Mouse (Mus musculus) B cell, adult 2 months (primary cell): ENCODE measurements around the gene Ikzf1.

ENCODE experiments used
- DNase-seq, 2 experiments: peaks; one replicate each; pipeline ENCODE4 v3.0.0; 2022

The Ikzf1 gene

DNA sequence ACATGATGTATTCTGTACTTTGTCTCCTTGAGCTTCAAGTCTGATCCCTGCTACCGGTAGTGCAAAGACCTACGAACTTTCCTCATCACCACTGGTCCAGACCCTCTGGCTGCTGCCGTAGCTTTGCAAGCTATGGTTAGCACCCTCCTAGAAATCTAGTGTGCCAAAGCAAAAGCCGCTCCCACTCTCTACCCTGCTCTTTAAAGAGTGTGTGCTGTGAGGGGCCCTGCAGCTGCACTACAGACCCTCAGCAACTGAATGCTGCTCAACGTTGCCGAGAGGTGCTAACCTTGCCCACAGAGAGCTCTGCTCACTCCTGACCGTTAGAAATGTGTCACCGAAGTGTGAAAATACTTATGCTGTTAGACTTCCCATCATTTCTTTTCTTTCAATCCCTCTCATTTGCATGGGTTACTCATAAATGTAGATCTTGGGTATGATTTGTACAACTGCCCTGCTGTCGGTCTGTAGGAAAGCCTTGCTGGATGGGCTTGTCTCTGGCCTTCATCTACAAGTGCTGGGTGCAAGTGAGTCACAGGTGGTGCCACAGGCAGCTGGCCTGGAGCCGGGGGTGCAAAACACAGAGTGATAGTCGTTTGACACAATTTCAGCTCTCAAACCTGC lies 40.6 kb downstream of the Ikzf1 start:
- no peak for DNase-seq

DNA sequence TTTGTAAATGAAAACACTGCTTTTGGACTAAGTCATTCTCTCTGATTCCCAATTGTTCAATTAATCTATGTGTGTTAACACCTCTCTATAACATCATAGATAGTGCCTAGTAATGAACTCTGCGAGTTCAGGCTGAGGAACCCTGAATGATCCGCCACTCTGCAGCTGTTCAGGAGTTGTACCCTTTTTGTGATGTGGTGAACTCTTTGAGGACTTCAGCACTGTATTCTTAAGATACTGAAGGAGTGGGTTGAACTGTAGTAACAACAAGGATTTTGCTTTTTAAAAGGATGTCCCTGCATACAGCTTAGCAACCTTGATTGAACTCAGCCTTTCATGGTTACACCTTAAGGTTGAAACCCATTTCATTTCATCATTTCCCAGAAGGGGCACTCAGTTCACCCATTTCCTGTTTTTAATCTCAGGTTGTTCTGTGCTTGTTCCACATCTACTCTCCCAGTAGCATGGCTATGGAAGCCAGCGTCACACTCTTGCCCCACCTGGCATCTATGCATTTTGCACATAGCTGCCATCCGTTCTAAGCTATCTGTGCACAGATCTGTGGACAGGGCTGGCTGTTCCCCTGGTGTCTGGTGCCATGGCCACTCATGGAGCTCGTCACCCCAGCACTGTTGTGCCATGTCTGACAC lies 41.2 kb downstream of the Ikzf1 start:
- DNase-seq: peak; percentile 26 to 32

- DNase-seq: peak in 1 of 2 experiments; percentile 26
These were observed 42.0 kb downstream of the Ikzf1 start for GRCm38 (mm10) chr11:11726807-11727276.

- no peak for DNase-seq
These were observed 43.2 kb downstream of the Ikzf1 start for GRCm38 (mm10) chr11:11727936-11728556.

- no peak for DNase-seq
These were observed 44.4 kb downstream of the Ikzf1 start for GRCm38 (mm10) chr11:11729216-11729615.

GRCm38 (mm10) chr11:11730062-11730461 lies 45.3 kb downstream of the Ikzf1 start:
- DNase-seq: no peak

- no peak for DNase-seq
These were observed 46.9 kb downstream of the Ikzf1 start for GRCm38 (mm10) chr11:11731727-11732126.

DNA sequence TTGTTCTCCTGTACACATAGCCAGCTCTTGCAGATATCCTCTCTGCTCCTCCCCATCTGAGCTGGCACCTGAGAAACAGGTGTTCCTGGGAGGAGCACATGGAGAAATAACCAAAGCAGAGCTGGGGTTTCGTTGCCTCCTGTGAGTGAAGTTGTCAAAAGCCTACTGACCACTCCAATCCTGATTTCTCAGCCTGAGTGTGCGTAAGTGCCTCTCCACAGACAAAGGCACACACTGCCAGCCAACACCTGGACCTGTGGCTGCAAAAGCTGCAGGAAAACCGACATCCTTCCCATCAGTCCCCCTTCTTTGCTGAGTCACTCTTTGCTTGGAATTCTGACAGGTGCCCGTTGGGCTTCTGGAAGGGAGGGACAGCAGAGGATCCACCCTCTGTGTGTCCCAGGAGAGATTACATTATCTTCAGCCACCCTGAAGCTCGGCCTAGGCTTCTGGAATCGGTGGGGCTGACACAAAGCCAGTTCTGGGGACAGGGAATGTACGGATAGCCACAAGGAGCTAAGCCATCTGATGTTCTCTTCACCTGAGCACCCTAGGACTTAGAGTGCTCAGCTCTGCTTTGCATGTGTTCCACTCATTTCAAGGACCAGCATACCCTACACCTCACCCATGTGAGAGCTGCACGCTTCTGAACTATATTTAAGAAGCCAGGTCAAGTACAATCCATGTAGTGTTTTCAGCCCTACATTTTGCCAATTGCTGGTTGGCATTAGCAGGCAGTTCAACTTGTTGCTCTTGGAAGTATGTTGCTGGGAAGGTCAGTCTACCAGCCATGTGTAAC lies 48.4 kb downstream of the Ikzf1 start:
- no peak for DNase-seq

- DNase-seq: no peak
These were observed 50.4 kb downstream of the Ikzf1 start for GRCm38 (mm10) chr11:11735155-11735554.

DNA sequence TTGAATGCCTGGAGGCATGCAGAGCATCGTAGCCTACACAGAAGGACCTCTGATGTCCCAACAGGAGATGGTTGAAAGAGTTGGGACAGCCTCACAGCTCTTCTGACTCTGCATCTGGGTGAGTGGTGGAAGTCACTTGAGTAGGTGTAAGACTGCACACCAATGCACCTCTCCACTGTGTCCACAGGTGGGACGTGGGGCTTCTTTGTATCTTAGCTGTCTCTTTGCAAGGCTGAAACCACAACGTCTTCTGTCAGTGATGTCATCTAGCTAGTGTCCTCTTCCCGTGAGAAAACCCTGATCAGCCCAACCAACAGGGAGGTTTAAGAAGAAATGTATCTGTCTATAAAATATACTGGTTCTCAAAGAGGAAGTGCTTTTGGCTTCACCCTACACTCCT lies 52.1 kb downstream of the Ikzf1 start:
- DNase-seq: peak; percentile 32 to 39

DNA sequence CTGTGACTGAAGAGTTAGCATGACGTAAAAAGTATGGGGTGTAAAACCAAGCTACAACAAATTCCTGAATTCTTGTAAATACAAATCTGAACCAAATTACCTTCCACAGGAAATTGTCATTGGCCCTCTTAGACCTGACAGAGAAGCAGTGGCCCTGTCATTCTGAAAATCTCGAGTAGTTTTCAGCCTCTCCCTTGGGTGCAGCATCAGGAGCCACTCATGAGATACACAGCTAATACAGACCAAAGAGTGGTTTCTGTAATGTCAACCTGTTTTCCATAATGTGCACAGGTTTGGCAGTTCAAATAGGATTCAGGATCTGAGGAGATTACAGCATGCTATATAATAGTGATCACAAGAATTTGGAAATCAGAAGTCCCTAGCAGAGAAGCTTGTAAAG lies 52.8 kb downstream of the Ikzf1 start:
- DNase-seq: no peak

GRCm38 (mm10) chr11:11739054-11739453 lies 54.3 kb downstream of the Ikzf1 start:
- DNase-seq: no peak

- no peak for DNase-seq
These were observed 55.8 kb downstream of the Ikzf1 start for GRCm38 (mm10) chr11:11740603-11741002.

GRCm38 (mm10) chr11:11741574-11741973 lies 56.8 kb downstream of the Ikzf1 start:
- no peak for DNase-seq

GRCm38 (mm10) chr11:11742626-11743025 lies 57.8 kb downstream of the Ikzf1 start:
- DNase-seq: peak; percentile 86

DNA sequence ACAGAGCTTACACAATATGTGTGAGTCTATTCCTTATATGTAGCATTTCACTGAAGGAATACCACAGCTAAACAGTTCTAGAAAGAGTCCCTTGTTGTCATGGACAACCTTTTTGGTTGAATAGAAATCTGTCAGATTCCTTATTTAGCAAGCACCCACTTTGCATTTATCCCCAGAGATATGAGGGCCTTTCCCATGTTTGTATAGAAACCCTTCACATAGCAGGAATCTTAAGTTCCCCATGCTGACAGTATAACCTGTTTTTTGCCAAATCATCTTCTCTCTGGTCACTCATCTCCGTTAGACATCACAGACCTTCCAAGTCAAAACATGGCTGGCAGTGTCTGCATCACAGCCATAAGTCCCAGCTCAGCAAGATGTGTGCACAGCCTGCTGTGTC lies 59.4 kb downstream of the Ikzf1 start:
- DNase-seq: no peak

DNA sequence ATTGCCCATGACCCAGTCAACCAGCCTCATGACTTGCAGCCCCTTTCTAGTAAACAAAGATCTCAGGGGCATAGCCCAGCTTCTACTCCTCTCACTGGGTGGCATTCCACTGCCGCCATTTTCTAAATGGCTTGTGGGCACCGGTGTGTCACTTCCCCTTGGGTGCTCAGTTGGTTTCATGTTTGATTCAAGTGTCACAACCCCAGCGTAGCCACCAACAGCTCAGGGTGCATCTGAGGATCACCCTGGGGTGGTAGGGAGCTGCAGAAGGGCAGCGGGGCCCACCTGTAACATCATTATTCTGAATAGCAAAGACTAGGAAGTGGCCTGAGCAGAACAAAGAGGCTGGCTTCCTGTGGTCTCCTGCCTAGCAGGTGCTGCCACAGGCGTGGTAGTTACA lies 66.3 kb downstream of the Ikzf1 start:
- peak; percentile 60 to 63 for DNase-seq

GRCm38 (mm10) chr11:11752859-11753258 lies 68.1 kb downstream of the Ikzf1 start:
- DNase-seq: no peak

DNA sequence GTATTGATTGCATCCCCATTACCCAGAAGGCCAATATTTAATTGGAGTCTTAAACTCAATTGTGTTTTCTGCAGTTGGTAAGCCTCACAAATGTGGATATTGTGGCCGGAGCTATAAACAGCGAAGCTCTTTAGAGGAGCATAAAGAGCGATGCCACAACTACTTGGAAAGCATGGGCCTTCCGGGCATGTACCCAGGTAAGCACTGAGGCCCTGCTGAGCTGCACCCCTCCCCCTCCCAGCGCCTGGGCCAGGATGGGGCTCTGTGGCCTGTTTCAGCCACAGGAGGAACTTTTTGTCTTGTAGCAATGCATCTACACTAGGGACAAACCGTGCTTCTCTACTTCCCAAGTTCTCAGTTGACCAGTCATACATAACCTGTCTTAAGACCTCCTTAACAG lies 73.3 kb downstream of the Ikzf1 start:
- DNase-seq: no peak

GRCm38 (mm10) chr11:11758883-11759282 lies 74.1 kb downstream of the Ikzf1 start:
- peak; percentile 29 to 33 for DNase-seq

DNA sequence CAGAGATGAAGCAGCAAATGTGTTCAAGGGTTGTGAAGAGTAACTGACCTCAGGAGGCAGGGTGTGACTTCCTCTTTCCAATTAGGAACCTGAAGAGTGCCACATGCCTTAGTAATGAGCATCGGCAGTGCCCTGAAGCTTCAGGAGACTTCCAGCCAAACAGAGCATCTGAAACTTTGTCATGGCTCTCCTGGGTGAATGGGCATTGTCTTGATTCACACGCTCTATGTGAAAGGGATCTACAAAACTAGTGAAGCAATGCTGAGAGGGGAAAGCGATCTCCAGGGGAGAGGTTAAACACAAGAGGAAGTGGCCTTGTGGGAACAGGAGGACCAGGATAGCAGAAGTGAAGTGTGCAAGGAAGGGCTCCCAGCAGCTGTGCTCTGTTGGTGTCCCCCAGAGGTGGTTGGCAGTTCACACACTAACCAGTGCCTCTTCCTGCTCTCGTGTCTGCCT lies 78.4 kb downstream of the Ikzf1 start:
- peak; percentile 54 to 60 for DNase-seq

DNA sequence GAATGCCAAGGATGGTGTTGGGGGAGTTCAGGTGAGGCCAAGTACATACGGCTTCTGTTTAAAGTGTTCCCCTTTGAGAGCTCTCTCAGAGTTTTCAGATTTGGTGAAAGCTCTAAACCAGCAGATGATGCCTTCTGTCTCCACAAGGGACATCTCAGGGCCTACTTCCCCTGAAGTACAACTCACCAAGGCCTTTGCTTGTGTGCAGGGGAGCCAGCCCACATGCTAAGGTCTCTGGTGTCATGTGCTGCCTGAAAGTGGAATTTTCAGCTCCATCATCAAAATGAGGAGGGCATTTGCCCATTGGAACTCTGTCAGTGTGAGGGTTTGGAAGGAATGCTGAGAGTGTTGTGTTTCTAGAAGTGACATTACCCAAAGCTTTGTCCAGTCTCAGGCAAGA lies 80.6 kb downstream of the Ikzf1 start:
- peak; percentile 45 to 50 for DNase-seq

DNA sequence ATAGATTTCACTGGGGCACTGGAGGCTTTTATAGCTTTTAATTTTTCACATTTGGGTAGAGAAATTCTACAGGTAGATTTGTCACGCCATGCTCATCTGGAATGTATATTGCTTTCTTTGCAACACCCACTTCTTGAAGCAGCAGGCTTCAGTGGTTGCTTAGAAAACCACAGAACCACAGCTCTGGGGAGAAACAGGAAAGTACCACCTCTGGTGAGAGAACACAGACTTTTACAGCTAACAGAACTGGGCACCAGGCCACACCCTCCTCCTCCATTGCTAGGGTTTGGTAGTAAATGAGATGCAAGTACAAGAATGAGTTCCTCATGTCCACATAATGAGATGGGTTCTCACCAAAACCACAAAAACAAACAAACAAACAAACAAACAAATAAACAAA lies 81.3 kb downstream of the Ikzf1 start:
- peak; percentile 76 to 79 for DNase-seq
